Mouse (Mus musculus): ENCODE data around the gene Nr1h3. TPM values are rescaled to one million over a fixed set of nuclear protein-coding genes. Genes with fewer than 3 reads are reported as not detected.

Nr1h3 gene
- polyA plus RNA-seq, 1 experiment from 2014 or later, result 1.8 TPM

Other genes with a start within 250 kb of the Nr1h3 start
- gene Rapsn, start 167.2 kb downstream of the Nr1h3 start, polyA plus RNA-seq (2015; fragmentation: Nextera tagmentation; extraction: Ambion mirVana), result 0.99 and 1.6 TPM in 2 replicates
- gene Psmc3, start 148.8 kb downstream of the Nr1h3 start, polyA plus RNA-seq (2015; fragmentation: Nextera tagmentation; extraction: Ambion mirVana), result 238 and 241 TPM in 2 replicates
- 28.1 and 29.4 TPM in 2 replicates for gene Slc39a13, start 132.4 kb downstream of the Nr1h3 start, polyA plus RNA-seq (2015; fragmentation: Nextera tagmentation; extraction: Ambion mirVana)
- 3.5 and 3.9 TPM in 2 replicates for gene Spi1, start 120.4 kb downstream of the Nr1h3 start, polyA plus RNA-seq (2015; fragmentation: Nextera tagmentation; extraction: Ambion mirVana)
- 0.23 and 0.58 TPM in 2 replicates for gene Mybpc3, start 84.7 kb downstream of the Nr1h3 start, polyA plus RNA-seq (2015; fragmentation: Nextera tagmentation; extraction: Ambion mirVana)
- 56.7 and 59.2 TPM in 2 replicates for gene Madd, start 19.0 kb downstream of the Nr1h3 start, polyA plus RNA-seq (2015; fragmentation: Nextera tagmentation; extraction: Ambion mirVana)
- 38.0 and 41.3 TPM in 2 replicates for gene Acp2, start 51 bp upstream of the Nr1h3 start, polyA plus RNA-seq (2015; fragmentation: Nextera tagmentation; extraction: Ambion mirVana)
- 14.1 and 15.2 TPM in 2 replicates for gene Ddb2, start 34.1 kb upstream of the Nr1h3 start, polyA plus RNA-seq (2015; fragmentation: Nextera tagmentation; extraction: Ambion mirVana)
- 12.8 and 14.5 TPM in 2 replicates for gene Pacsin3, start 53.1 kb upstream of the Nr1h3 start, polyA plus RNA-seq (2015; fragmentation: Nextera tagmentation; extraction: Ambion mirVana)
- 69.4 and 70.4 TPM in 2 replicates for gene Arfgap2, start 62.1 kb upstream of the Nr1h3 start, polyA plus RNA-seq (2015; fragmentation: Nextera tagmentation; extraction: Ambion mirVana)
- 147 and 155 TPM in 2 replicates for gene 1110051M20Rik, start 241.9 kb upstream of the Nr1h3 start, polyA plus RNA-seq (2015; fragmentation: Nextera tagmentation; extraction: Ambion mirVana)

Data from hindbrain, embryonic 13.5 days (tissue).